Mouse (Mus musculus): ENCODE results near the gene Mapk3.

GRCm38 (mm10) chr7:126765540-126765939 lies 6.1 kb downstream of the Mapk3 start:
- TF ChIP-seq CEBPB (IDR thresholded peaks at IDR 0.05; ENCODE audit: insufficient read depth, poor library complexity, severe bottlenecking) (no peak), USF1 (IDR thresholded peaks at IDR 0.05; ENCODE audit: low read depth) (no peak), POLR2A (IDR thresholded peaks at IDR 0.05; ENCODE audit: insufficient read length, low read depth) (no peak), E2F4 (IDR thresholded peaks at IDR 0.05; ENCODE audit: insufficient read depth) (no peak), POLR2AphosphoS2 (IDR thresholded peaks at IDR 0.05; ENCODE audit: insufficient read length, low read depth) (no peak), TCF12 (IDR thresholded peaks at IDR 0.05; ENCODE audit: insufficient read depth, poor library complexity, severe bottlenecking) (no peak), TCF3 (IDR thresholded peaks at IDR 0.05; ENCODE audit: insufficient read length, low read depth) (no peak), MAX (IDR thresholded peaks at IDR 0.05; ENCODE audit: low read depth) (no peak), REST (IDR thresholded peaks at IDR 0.05; ENCODE audit: insufficient read depth, insufficient read length) (no peak)

All from myocyte (in vitro differentiated cells).